Mouse (Mus musculus) neutrophil, adult 59 days (primary cell): ENCODE measurements around the gene Sema6d. TPM values are rescaled to one million over a fixed set of nuclear protein-coding genes. Genes with fewer than 3 reads are reported as not detected.

Source experiments
- total RNA-seq, 2 experiments: library from RNA; stranded (reverse); gene quantifications; 1 replicate in 1 of 2; 2 replicates in 1 of 2; pipeline ENCODE4 v1.2.4; 2023

Sema6d gene
- total RNA-seq: under 1 TPM; 0.44 to 0.51 TPM

DNA sequence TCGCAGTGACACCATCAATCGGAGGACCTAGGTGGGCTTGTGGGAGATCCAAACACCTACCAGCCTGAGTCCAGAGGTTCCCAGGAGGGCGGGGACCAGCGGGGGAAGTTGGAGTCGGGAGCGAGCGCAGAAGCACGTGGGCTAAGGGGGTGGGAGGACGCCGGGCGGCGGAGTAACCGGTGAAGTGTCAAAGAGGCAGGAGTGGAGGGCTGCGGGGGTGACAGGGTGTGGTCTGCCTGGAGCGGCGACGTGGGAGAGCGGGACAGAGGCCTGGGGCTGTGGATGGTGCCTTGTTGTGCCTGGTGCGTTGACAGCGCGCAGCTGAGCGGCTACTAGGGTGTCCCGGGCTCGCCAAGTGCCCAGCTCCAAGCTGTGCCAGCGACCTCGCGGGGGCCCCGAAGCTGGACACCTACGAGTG, at the start of gene Sema6d:
TSS of gene Sema6d (plus strand) at position 157 of the 418 bp plus-strand sequence.

